Mouse (Mus musculus): Measurements from ENCODE around the gene 4933402N22Rik. TPM values are rescaled to one million over a fixed set of nuclear protein-coding genes. Genes with fewer than 3 reads are reported as not detected.
"Not testable (repeated sequence)": the region's sequence is repeated elsewhere in the genome, so short reads cannot be mapped to it uniquely, and the experiment has no call there.

4933402N22Rik gene
- not detected for total RNA-seq (2021)
- long read RNA-seq, experiment 1 = 0 reads
- long read RNA-seq, experiment 2 = 0 reads

DNA sequence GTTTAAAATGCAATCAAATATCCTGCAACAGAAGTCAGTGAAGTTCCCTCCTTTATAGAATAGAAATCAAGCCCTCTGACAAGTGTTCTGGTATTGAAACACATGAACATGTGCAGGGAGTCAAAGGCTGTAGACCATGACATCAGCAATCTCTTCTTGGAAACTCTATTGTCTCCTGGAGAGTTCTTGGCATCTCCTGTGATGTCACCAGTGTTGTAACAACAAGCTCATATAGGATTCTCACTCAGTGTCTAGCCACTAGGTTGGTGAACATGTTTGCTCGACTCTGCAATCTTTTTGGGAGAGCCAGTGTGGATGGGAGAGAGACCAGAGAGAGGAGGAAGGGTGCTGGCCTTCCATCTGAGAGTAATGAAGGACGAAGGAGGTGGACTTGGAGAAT lies at the start of gene 4933402N22Rik:
TSS of gene 4933402N22Rik (plus strand) at position 301 of the 400 bp plus-strand sequence.
- DNase-seq = not testable (repeated sequence)

DNA sequence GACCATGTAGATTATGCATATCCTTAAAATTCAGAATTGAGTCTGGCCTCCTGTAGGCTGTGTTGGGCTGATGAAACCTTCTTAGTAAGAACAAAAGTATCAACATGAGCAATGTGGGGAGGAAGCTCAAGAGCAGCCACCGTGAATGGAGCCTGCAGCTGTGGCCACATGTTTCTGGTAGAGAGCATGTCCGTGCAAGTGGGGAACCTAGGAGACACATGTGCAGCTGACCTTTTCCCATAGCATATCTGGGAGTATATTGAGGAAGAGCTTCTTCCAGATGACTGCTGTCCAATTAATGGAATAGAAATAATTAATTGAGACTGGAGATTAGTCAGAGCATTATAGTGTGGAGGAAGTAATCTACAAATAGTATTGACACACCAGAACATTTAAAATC lies 5.9 kb downstream of the 4933402N22Rik start:
- DNase-seq = not testable (repeated sequence)

Other genes with a start within 250 kb of the 4933402N22Rik start
- gene Gm8922, start 236.1 kb upstream of the 4933402N22Rik start, total RNA-seq (2021) = not detected
- not detected for gene Gm8926, start 147.5 kb upstream of the 4933402N22Rik start, total RNA-seq (2021)
- gene Gm6465, start 72.5 kb upstream of the 4933402N22Rik start, total RNA-seq (2021) = not detected

All from heart, adult 18-20 months (tissue).